Mouse (Mus musculus) ovary, adult 18-20 months (tissue): ENCODE data around the gene Usp49.
"Not testable (repeated sequence)": the region's sequence is repeated elsewhere in the genome, so short reads cannot be mapped to it uniquely, and the experiment has no call there.

Source experiments
- DNase-seq: peaks from one replicate; pipeline ENCODE4 v3.0.0; 2022; ENCODE audit warnings: low spot score, mixed read lengths

Gene Usp49

GRCm38 (mm10) chr17:47610849-47611660 is 19.4 kb upstream of the Usp49 start, which contains the start of the genes Bysl, Med20 and Gm20517:
Bysl (minus strand) TSS chr17:47611492.
Med20 (plus strand) TSS chr17:47611582.
Gm20517 (plus strand) TSS chr17:47611589.
- DNase-seq: peak; percentile 90

GRCm38 (mm10) chr17:47611661-47611982 is 18.9 kb upstream of the Usp49 start:
- no peak for DNase-seq

- DNase-seq: no peak
These were observed 16.5 kb upstream of the Usp49 start for GRCm38 (mm10) chr17:47614018-47614417.

GRCm38 (mm10) chr17:47616119-47616518 is 14.4 kb upstream of the Usp49 start:
- no peak for DNase-seq

- DNase-seq: no peak
These were observed 13.8 kb upstream of the Usp49 start for GRCm38 (mm10) chr17:47616652-47617051.

- no peak for DNase-seq
These were observed 12.7 kb upstream of the Usp49 start for GRCm38 (mm10) chr17:47617605-47618307.

- DNase-seq: no peak
These were observed 11.8 kb upstream of the Usp49 start for GRCm38 (mm10) chr17:47618556-47619311.

GRCm38 (mm10) chr17:47622912-47623554 is 7.5 kb upstream of the Usp49 start:
- no peak for DNase-seq

- DNase-seq: not testable (repeated sequence)
These were observed 5.9 kb upstream of the Usp49 start for GRCm38 (mm10) chr17:47624572-47624971.

GRCm38 (mm10) chr17:47625088-47625487 is 5.4 kb upstream of the Usp49 start:
- DNase-seq: no peak

- DNase-seq: no peak
These were observed 4.5 kb upstream of the Usp49 start for GRCm38 (mm10) chr17:47626031-47626430.

GRCm38 (mm10) chr17:47627791-47628190 is 2.7 kb upstream of the Usp49 start:
- DNase-seq: no peak

- DNase-seq: peak; percentile 90
These were observed 1.4 kb upstream of the Usp49 start for GRCm38 (mm10) chr17:47628851-47629676.

GRCm38 (mm10) chr17:47629717-47630677 is 493 bp upstream of the Usp49 start:
- DNase-seq: peak; percentile 12

- no peak for DNase-seq
These were observed 1.8 kb downstream of the Usp49 start for GRCm38 (mm10) chr17:47632181-47632840.

GRCm38 (mm10) chr17:47633999-47634770 is 3.7 kb downstream of the Usp49 start:
- no peak for DNase-seq

- DNase-seq: no peak
These were observed 12.5 kb downstream of the Usp49 start for GRCm38 (mm10) chr17:47642992-47643391.

GRCm38 (mm10) chr17:47646683-47647082 is 16.2 kb downstream of the Usp49 start:
- no peak for DNase-seq

- no peak for DNase-seq
These were observed 18.5 kb downstream of the Usp49 start for GRCm38 (mm10) chr17:47648966-47649365.
